Mouse (Mus musculus): Measurements from ENCODE around the gene Ybx1. TPM values are rescaled to one million over a fixed set of nuclear protein-coding genes. Genes with fewer than 3 reads are reported as not detected.

Gene Ybx1
- 750 and 835 TPM in 2 replicates for polyA plus RNA-seq (2012; rRNA removed)

DNA sequence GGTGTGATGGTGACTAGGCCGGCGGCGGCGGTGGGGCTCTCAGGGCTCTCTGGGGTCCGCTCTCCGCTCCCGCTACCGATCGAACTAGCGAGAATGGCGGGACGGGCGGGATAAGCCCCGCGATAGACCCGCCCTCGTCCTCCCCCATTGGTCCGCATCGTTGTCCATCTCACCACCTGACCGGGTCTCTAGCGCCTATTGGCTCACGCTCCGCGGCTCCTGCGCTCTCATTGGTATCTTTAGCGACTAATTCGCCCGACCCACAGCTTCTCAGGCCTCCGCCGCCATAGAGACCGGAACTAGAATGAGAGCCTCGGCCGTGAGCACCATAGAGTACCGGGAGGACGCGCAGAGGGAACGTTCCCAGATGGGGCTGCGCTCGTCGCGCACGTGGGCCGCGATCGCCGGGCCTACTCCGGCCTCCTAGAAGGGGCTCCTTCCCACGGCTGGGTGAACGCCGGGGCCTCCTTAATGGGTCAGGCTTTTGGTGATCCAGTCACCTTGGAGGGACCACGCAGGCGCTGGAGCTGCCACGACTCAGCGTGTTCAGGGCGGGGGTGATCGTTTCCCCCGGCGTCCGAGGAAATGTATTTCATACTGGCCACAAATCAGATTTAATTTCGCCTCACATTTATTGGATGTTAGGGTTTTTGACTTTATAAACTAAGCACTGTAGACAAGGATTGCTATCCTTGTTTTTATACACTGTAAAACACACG, at the start of gene Ybx1:
TSS of gene Ybx1 (minus strand) at position 190 of the 719 bp plus-strand sequence.

DNA sequence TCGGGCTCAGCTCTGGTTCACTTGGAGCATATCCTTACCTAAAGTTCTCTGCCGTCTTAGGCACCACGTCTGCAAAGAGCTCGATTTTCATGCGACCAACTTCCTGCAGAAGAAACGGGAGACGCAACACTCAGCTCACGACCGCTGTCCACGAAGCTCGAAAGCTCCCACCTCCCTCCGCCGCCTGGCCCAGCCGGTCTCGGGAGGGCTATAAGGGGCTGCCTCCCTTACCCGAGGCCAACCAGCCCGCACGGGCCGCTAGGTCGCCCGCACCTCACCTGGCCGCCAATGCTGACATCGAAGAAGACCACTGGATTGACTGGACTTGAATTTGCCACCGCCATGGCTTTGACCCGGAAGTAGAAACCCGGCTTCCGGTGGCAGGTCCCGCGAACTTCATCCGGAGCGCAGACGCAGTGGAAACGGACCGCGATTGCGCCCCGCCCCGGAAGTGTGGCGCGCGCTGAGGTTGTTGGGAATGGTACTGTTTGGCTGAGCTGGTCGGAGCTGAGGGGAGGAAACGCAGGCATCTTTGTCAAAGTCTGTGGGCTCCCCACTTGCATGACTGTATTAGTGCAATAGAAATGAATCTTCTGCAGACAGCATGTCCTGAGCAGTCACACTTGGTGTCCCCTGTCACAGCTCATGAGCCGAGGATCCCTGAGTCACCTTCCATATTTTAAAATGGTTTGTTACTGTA, 25.9 kb upstream of the Ybx1 start, which contains the start of gene Ppih:
TSS of gene Ppih (minus strand) at position 416 of the 700 bp plus-strand sequence.

DNA sequence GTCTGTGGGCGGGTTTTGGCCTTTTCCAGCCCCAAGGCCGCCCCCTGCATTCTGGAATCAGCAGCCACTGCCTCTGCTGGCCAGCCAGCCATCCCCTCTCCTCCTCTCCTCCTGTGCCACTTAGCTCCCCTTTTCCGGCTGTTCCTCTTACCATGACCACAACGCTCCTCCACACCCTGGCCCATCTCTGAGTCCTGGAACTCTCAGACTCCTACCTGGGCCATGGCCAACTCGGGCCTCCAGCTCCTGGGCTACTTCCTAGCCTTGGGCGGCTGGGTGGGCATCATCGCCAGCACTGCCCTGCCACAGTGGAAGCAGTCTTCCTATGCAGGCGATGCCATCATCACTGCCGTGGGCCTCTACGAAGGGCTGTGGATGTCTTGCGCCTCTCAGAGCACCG, 39.1 kb downstream of the Ybx1 start, which contains the start of gene Cldn19:
TSS of gene Cldn19 (plus strand) at position 64 of the 400 bp plus-strand sequence.

DNA sequence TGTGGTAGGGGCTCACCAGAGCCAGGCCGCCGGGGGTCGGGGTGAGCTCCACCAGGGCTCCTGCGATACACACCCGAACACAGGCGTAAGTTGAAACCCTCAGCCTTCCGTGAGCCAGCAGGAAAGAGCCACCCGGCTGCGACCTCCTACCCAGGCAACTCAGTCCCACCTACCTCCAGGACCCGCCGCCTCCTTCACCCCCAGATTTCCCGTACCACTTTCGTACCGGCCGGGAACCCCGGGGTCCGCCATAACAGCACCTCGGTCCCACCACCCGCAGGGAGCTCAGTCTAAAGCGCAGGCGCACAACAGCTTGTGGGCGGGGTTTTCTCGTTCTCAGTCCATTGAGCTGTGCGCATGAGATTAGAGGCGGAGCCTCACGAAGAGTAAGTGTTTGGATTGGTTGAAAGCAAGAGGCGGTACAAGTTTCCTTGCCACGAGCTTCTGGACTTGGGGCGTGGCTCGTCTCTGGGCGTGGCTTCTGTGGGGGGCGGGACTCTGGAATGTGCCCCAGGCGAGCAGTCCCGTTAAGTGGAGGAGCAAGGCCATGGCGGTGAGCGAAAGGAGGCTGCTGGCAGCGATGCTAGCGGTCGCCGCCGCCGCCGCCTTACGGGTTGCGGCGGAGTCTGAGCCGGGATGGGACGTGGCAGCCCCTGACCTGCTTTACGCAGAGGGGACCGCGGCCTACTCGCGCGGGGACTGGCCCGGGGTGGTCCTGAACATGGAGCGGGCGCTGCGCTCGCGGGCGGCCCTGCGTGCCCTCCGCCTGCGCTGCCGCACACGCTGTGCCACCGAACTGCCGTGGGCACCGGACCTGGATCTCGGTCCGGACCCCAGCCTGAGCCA, 61.8 kb downstream of the Ybx1 start, which contains the start of the genes AU022252 and P3h1:
TSS of gene AU022252 (minus strand) at position 303 of the 846 bp plus-strand sequence.
TSS of gene P3h1 (plus strand) at position 506 of the 846 bp plus-strand sequence.

Other genes with a start within 250 kb of the Ybx1 start
- 71.8 and 86.0 TPM in 2 replicates for gene Slc2a1, start 185.9 kb downstream of the Ybx1 start, polyA plus RNA-seq (2012; rRNA removed)
- 6.8 and 8.7 TPM in 2 replicates for gene Zfp691, start 120.4 kb downstream of the Ybx1 start, polyA plus RNA-seq (2012; rRNA removed)
- gene Ermap, start 104.6 kb downstream of the Ybx1 start, polyA plus RNA-seq (2012; rRNA removed): 0.85 and 1.5 TPM in 2 replicates
- 151 and 155 TPM in 2 replicates for gene Svbp, start 99.3 kb downstream of the Ybx1 start, polyA plus RNA-seq (2012; rRNA removed)
- gene Tmem269, start 76.4 kb downstream of the Ybx1 start, polyA plus RNA-seq (2012; rRNA removed): 0.43 and 0.93 TPM in 2 replicates
- 12.0 and 16.6 TPM in 2 replicates for gene AU022252, start 61.9 kb downstream of the Ybx1 start, polyA plus RNA-seq (2012; rRNA removed)
- gene P3h1, start 61.7 kb downstream of the Ybx1 start, polyA plus RNA-seq (2012; rRNA removed): 28.5 and 56.8 TPM in 2 replicates
- gene Cldn19, start 39.2 kb downstream of the Ybx1 start, polyA plus RNA-seq (2012; rRNA removed): 0.98 and 1.4 TPM in 2 replicates
- 71.5 and 83.2 TPM in 2 replicates for gene Ppih, start 25.9 kb upstream of the Ybx1 start, polyA plus RNA-seq (2012; rRNA removed)
- 9.8 and 10.3 TPM in 2 replicates for gene Ccdc30, start 120.9 kb upstream of the Ybx1 start, polyA plus RNA-seq (2012; rRNA removed)
- 10.9 and 12.3 TPM in 2 replicates for gene Ppcs, start 127.8 kb upstream of the Ybx1 start, polyA plus RNA-seq (2012; rRNA removed)
- gene Zmynd12, start 128.2 kb upstream of the Ybx1 start, polyA plus RNA-seq (2012; rRNA removed): 0.33 and 0.34 TPM in 2 replicates
- gene Rimkla, start 198.0 kb upstream of the Ybx1 start, polyA plus RNA-seq (2012; rRNA removed): 14.6 and 15.4 TPM in 2 replicates
- gene Foxj3, start 242.4 kb upstream of the Ybx1 start, polyA plus RNA-seq (2012; rRNA removed): 33.8 and 35.5 TPM in 2 replicates
- 9.1 and 9.2 TPM in 2 replicates for gene Frg2f1, start 244.9 kb upstream of the Ybx1 start, polyA plus RNA-seq (2012; rRNA removed)